Mouse (Mus musculus): ENCODE measurements around the gene Mipep. TPM values are rescaled to one million over a fixed set of nuclear protein-coding genes. Genes with fewer than 3 reads are reported as not detected.

Gene Mipep
- total and polyA plus RNA-seq, 2 experiments from 2014 or later = 17.1 to 32.1 TPM

DNA sequence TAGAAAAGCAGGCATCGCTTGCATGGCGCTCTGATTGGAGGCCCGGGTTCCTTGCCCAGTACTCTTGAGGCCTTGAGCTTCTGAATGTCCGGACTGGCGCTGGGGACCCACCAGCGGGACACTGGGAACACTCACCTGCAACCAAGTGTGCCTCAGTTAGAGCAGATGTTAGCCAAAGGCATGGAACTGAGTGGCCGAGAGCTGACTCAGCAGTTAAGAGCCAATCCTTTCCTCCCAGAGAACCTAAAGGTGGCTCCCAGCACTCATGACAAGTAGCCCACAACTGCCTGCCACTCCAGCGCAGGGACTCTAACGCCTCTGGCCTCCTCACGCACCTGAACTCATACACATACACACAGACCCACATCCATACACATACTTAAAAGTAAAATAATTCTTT is 109.5 kb downstream of the Mipep start:
- Histone ChIP-seq H3K4me2 (ENCODE audit: low read depth, low read length, poor library complexity, severe bottlenecking) (no peak overlapping the region), H3K9ac (replicated peaks; ENCODE audit: low read length, poor library complexity, severe bottlenecking) (no peak overlapping the region), H3K27ac (ENCODE audit: low read depth, low read length) (no peak overlapping the region), H3K4me1 (ENCODE audit: insufficient read depth, low read length) (no peaks in the 10 kb centered on the region), H3K4me3 (ENCODE audit: low read depth, low read length) (no peak overlapping the region), H3K9me3 (ENCODE audit: low read length) (no peaks in the 10 kb centered on the region), H3K36me3 (ENCODE audit: insufficient read depth, low read length) (no peaks in the 10 kb centered on the region), H3K27me3 (ENCODE audit: insufficient read depth, low read length) (no peaks in the 10 kb centered on the region)
- DNase-seq (ENCODE audit: low spot score) (no peak), ATAC-seq (ENCODE audit: low FRiP score) (no peak)
- TF ChIP-seq CTCF (IDR thresholded peaks at IDR 0.05) = no peak
- WGBS = 92% methylated on average over 10 of the region's 10 CpGs

DNA sequence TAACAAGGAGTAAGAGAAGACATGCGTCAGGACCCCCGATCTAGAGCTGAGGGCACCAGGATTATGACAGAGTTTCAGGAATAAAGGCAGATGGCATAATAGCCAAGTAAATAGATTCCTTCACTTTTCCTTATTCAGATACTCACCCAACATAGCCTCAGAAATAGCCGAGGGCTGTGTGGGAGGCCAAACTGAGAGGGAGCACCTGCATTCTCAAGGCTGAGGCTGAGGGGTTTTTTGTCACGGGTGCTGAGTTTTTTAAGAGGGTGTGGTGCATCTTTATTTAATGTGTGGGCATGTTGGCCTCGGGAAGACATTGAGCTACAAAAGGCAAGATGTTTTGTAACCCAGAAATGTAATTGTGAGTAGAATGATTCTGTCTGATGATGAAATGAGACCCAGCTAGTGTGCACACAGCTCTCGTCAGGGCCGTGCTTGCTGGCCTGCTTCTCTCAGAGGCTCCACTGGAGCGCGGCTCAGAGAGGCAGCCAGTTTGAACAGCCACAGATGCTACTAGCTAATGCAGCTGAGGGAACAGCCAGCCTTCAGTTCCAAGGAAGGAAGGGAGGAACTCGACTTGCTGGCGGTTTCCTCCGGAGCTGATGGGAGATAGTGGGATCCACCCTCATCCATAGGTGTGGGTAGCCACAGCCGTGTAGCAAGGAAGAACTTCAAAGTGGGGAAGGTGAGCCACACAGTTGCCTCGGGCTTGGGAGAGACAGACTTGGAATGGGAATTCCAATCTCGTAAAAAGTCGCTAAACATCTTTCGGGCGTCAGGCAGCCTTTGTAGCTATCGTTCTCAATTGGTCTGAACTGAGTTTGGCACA is 111.0 kb downstream of the Mipep start:
- no peak for TF ChIP-seq CTCF (IDR thresholded peaks at IDR 0.05)
- no peak overlapping the region for H3K4me3 ChIP-seq (ENCODE audit: low read depth, low read length)
- H3K36me3 ChIP-seq (ENCODE audit: insufficient read depth, low read length) = no peaks in the 10 kb centered on the region
- peak; percentile 19 for DNase-seq (ENCODE audit: low spot score)
- 67% methylated on average over 19 of the region's 19 CpGs for WGBS
- ATAC-seq (ENCODE audit: low FRiP score) = no peak
- H3K4me2 ChIP-seq (ENCODE audit: low read depth, low read length, poor library complexity, severe bottlenecking) = no peak overlapping the region
- H3K4me1 ChIP-seq (ENCODE audit: insufficient read depth, low read length) = no peaks in the 10 kb centered on the region
- no peak overlapping the region; the same call in 1 of the 2 replicates for H3K27ac ChIP-seq (ENCODE audit: low read depth, low read length)
- no peaks in the 10 kb centered on the region for H3K27me3 ChIP-seq (ENCODE audit: insufficient read depth, low read length)
- H3K9ac ChIP-seq (replicated peaks; ENCODE audit: low read length, poor library complexity, severe bottlenecking) = no peak overlapping the region
- H3K9me3 ChIP-seq (ENCODE audit: low read length) = no peaks in the 10 kb centered on the region

DNA sequence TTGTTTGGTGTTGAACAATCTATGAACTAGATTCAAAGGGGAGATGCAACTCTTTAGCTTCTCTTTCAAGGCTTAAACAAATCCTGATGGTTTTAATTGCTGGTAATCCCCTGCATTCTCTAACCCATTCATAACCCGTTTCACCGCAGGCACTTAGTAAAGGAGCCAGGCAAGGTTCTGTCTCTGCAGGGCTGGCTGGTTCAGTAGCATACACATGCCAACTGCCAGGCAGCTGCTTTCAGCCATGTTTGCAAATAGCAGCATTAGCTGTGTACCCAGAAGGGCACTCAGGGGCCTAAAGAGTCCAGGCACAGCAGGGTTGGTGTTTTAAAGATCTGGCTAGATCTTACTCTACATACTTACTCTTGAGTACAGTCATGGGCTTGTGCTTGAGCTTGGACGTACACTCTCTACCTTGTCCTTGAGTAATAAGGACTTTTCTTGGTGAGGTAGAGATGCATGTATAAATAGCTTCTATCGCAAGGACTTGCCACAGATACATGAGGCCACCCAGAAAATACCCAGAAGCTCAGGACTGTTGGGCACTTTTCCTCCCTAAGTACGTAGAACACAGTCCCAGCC is 113.8 kb downstream of the Mipep start:
- TF ChIP-seq CTCF (IDR thresholded peaks at IDR 0.05) = no peak
- H3K27me3 ChIP-seq (ENCODE audit: insufficient read depth, low read length) = no peaks in the 10 kb centered on the region
- no peaks in the 10 kb centered on the region for H3K4me1 ChIP-seq (ENCODE audit: insufficient read depth, low read length)
- DNase-seq (ENCODE audit: low spot score) (no peak), ATAC-seq (ENCODE audit: low FRiP score) (no peak)
- H3K27ac ChIP-seq (ENCODE audit: low read depth, low read length) = no peak overlapping the region
- no peak overlapping the region for H3K4me3 ChIP-seq (ENCODE audit: low read depth, low read length)
- H3K9me3 ChIP-seq (ENCODE audit: low read length) = no peaks in the 10 kb centered on the region
- H3K9ac ChIP-seq (replicated peaks; ENCODE audit: low read length, poor library complexity, severe bottlenecking) = no peak overlapping the region
- 74% methylated on average over 5 of the region's 5 CpGs for WGBS
- no peak overlapping the region for H3K4me2 ChIP-seq (ENCODE audit: low read depth, low read length, poor library complexity, severe bottlenecking)
- no peaks in the 10 kb centered on the region for H3K36me3 ChIP-seq (ENCODE audit: insufficient read depth, low read length)

DNA sequence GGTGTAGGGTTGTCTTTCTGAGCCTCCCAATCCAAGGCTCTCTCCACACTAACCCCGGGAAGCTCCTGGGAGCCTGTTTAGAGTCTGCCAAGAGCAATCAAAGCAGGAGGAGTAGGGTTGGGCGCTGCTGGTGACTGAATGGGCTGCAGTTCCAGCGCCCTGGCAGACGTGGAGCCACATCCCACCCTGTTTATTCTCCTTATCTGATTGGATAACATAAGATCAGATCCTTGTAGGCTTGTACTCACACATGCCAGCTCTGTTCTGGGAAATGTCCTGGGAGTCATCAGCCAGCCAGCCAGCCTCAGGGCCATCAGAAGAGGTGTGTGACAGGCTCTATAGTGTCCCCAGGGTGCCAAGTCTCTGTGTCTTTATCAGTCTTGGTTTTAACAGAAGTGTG is 120.1 kb downstream of the Mipep start:
- DNase-seq (ENCODE audit: low spot score) (no peak), ATAC-seq (ENCODE audit: low FRiP score) (no peak)
- 83% methylated on average over 4 of the region's 4 CpGs for WGBS
- no peaks in the 10 kb centered on the region for H3K36me3 ChIP-seq (ENCODE audit: insufficient read depth, low read length)
- H3K9me3 ChIP-seq (ENCODE audit: low read length) = no peaks in the 10 kb centered on the region
- H3K4me2 ChIP-seq (ENCODE audit: low read depth, low read length, poor library complexity, severe bottlenecking) = no peak overlapping the region
- TF ChIP-seq CTCF (IDR thresholded peaks at IDR 0.05) = no peak
- no peak overlapping the region for H3K4me3 ChIP-seq (ENCODE audit: low read depth, low read length)
- H3K4me1 ChIP-seq (ENCODE audit: insufficient read depth, low read length) = no peaks in the 10 kb centered on the region
- H3K27me3 ChIP-seq (ENCODE audit: insufficient read depth, low read length) = no peaks in the 10 kb centered on the region
- no peak overlapping the region for H3K9ac ChIP-seq (replicated peaks; ENCODE audit: low read length, poor library complexity, severe bottlenecking)
- H3K27ac ChIP-seq (ENCODE audit: low read depth, low read length) = no peak overlapping the region

DNA sequence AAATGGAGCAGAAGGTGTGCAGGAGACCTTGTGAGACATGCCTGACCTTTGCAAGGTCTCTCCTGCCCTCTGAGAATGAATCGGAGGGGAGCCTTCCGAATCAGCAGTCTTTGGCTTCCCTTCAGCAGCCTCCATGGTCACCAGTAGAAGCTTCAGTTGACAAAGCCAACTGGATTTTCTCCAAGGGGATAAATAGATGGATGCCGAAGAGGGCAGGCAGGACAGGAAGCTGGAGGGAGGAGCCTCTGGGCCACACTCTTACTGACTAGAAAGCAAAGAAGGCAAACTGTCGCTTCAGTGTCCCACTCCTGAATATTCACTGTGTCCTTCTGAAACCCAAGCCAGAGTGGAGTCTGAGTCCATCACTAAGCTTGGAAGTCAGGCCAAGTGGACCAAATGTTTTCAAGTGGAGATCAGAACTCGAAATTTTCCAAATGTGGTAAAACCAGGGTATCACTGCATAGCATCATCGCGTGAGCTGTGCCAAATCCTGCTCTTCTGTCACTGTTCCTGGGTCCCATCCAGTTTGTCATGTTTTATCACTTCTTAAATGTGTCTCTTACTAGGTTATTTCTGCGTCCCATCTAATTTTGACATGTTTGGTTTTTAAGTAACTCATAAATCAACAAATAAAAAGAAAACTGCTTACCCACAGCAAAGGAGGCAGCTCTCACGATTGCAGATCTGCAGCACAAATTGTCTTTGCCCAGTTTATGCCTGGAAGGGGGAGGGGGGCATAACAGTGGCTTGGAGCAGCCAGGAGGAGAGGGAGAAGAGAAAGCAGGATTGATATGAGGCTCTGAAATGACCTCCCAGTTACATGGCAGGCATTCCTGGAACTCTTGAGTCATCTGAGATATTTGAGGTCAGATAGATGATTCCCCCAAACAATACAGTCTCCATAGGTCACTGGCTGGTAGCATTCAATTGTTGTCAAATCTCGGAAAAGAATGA is 122.3 kb downstream of the Mipep start:
- no peak overlapping the region for H3K4me2 ChIP-seq (ENCODE audit: low read depth, low read length, poor library complexity, severe bottlenecking)
- no peaks in the 10 kb centered on the region for H3K4me1 ChIP-seq (ENCODE audit: insufficient read depth, low read length)
- ATAC-seq (ENCODE audit: low FRiP score) = no peak
- no peaks in the 10 kb centered on the region for H3K36me3 ChIP-seq (ENCODE audit: insufficient read depth, low read length)
- 79% methylated on average over 10 of the region's 10 CpGs for WGBS
- no peak overlapping the region for H3K4me3 ChIP-seq (ENCODE audit: low read depth, low read length)
- H3K27me3 ChIP-seq (ENCODE audit: insufficient read depth, low read length) = no peaks in the 10 kb centered on the region
- no peak for TF ChIP-seq CTCF (IDR thresholded peaks at IDR 0.05)
- no peaks in the 10 kb centered on the region for H3K9me3 ChIP-seq (ENCODE audit: low read length)
- H3K27ac ChIP-seq (ENCODE audit: low read depth, low read length) = no peak overlapping the region
- peak; percentile 74 for DNase-seq (ENCODE audit: low spot score)
- H3K9ac ChIP-seq (replicated peaks; ENCODE audit: low read length, poor library complexity, severe bottlenecking) = no peak overlapping the region

All from midbrain, postnatal 0 days (tissue).